Mouse (Mus musculus) olfactory bulb, adult 2 months (tissue): ENCODE measurements at regions not wholly inside any gene's neighbourhood (a gene's known extent, or its start where the extent isn't known, plus 50 kb on each side); places are given as distances from the start of the nearest gene placed in this dataset.
A peak's percentile ranks its signal among the peaks of the same experiment; 100 is the strongest.
"Not testable (repeated sequence)": the region's sequence is repeated elsewhere in the genome, so short reads cannot be mapped to it uniquely, and the experiment has no call there.

Experiments used
- H3K27ac ChIP-seq: fragments of 200-500 bp; 2 replicates; pipeline ENCODE4 v1.5.1; 2012; ENCODE audit warnings: low read depth, low read length; ENCODE audit not compliant: insufficient read depth
- H3K4me1 ChIP-seq: fragments of 200-500 bp; 2 replicates; pipeline ENCODE4 v1.6.1; 2012; ENCODE audit warnings: low read length; ENCODE audit not compliant: control insufficient read depth, insufficient read depth
- H3K4me3 ChIP-seq: fragments of 200-500 bp; 2 replicates; pipeline ENCODE4 v1.5.1; 2012; ENCODE audit warnings: mild to moderate bottlenecking, low read depth, low read length, moderate library complexity; ENCODE audit not compliant: insufficient read depth
- CTCF ChIP-seq: fragments of 200-500 bp; IDR thresholded peaks from 2 replicates; pipeline ENCODE4 v1.5.1; 2012; ENCODE audit warnings: low read depth, mild to moderate bottlenecking, low read length, moderate library complexity; ENCODE audit not compliant: insufficient read depth
- POLR2A ChIP-seq: fragments of 200-500 bp; IDR thresholded peaks from 2 replicates; pipeline ENCODE4 v1.6.1; 2012; ENCODE audit warnings: mild to moderate bottlenecking, low read depth, low read length, moderate library complexity; ENCODE audit not compliant: insufficient read depth
- WGBS: fragments of 180-500 bp; shearing (Covaris S2); methylation state at CpG from one replicate; pipeline ENCODE4 v1.1.7; 2018; 5-methylcytosine and 5-hydroxymethylcytosine counted together

DNA sequence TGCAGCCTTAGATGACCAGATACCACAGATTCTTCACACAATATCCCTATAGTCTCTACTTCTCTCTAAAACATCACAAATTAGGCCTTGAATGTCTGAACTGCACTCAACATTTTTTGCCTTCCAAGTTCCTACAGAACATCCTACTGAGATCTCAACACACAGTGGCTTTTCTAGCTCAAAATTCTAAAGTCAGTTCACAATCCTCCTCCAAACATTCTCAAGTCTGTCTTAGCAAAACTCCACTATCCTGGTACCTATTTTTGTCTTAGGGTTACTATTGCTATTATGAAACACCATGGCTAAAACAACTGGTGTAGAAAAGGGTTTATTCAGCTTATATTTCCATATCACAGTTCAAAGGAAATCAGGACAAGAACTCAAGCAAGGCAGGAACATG lies 290.4 kb upstream of the Ghitm start:
- TF ChIP-seq POLR2A: no peak
- H3K4me1 ChIP-seq: no peaks in the 10 kb centered on the region
- H3K4me3 ChIP-seq: no peak overlapping the region
- no peak overlapping the region for H3K27ac ChIP-seq

DNA sequence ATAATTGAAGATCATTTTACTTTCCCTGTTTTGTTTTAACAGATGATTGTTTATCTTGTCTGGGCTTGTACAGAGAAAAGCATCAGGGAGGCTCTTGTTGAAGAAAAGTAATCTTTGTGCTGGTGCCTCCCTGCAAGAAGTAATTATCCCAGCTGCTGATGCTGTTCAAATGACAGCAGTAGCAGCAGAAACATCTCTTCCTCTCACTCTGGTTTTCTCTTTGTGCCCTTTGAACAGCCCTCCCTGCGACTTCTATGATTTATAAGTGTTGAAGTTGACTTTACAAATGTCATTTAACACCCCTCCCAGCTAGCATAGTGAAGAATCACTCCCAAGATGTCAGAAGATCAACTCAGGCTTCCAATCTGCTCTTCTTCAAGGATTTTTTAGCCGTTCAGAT lies 286.5 kb upstream of the Ghitm start:
- 70% methylated on average over 2 of the region's 2 CpGs for WGBS
- TF ChIP-seq CTCF (no peak), POLR2A (no peak)
- no peak overlapping the region for H3K4me3 ChIP-seq

DNA sequence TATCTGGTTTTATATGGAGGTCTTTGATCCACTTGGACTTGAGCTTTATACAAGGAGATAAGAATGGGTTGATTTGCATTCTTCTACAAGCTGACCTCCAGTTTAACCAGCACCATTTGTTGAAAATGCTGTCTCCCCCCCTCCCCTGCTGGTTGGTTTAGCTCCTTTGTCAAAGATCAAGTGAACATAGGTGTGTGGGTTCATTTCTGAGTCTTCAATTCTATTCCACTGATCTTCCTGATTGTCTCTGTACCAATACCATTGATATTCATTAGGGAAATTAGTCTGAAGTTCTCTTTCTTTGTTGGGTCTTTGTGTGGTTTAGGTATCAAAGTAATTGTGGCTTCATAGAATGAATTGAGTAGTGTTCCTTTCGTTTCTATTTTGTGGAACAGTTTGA lies 277.5 kb upstream of the Ghitm start:
- not testable (repeated sequence) for H3K4me1 ChIP-seq, H3K4me3 ChIP-seq, H3K27ac ChIP-seq
- 37% methylated on average over 1 of the region's 1 CpGs for WGBS

More for the DNA sequence above, 286.5 kb upstream of the Ghitm start:
- Histone ChIP-seq H3K4me1 (no peaks in the 10 kb centered on the region), H3K27ac (no peak overlapping the region)

DNA sequence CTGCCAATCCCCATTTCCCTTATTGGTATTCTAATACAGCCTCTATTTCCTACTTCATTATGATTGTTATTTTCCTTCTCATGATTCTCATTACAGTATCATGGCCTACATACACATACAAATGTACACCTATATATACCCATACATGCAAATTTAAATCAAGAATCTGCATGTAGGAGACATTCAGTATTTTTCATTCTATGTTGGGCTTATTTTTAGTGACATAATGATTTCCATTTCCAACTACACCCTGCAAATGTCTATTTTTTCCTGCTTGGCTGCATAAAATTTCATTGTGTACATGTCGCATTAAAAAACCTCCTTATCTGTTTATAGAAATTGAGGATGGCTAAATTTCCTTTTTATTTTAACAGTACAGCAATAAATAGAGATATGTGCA lies 236.9 kb upstream of the Ghitm start:
- Histone ChIP-seq H3K4me1 (no peaks in the 10 kb centered on the region), H3K27ac (no peak overlapping the region), H3K4me3 (no peak overlapping the region)
- WGBS: 83% methylated on average over 1 of the region's 1 CpGs
- no peak for TF ChIP-seq CTCF
- TF ChIP-seq POLR2A: no peak

DNA sequence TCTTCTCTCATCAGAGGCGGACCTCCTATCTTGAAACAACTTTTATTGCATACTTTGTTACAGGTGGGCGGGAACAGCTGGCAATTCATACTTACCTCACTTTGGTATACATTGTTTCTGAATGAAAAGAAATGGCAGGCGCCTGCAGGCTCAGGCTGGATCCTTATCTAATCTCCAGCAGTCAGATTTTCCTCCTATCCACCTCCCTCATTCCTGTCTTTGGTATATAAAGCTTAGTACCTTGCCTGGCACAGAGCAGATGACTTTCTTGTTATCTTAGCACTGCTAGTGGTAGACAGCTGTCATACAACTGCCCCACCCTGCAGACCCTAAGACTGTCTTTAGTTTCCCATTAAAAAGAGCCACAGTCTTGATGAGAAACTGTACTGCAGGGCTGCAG lies 226.8 kb upstream of the Ghitm start:
- Histone ChIP-seq H3K4me3 (no peak overlapping the region), H3K4me1 (no peaks in the 10 kb centered on the region), H3K27ac (no peak overlapping the region)
- TF ChIP-seq CTCF: no peak
- TF ChIP-seq POLR2A: no peak
- 83% methylated on average over 3 of the region's 3 CpGs for WGBS

DNA sequence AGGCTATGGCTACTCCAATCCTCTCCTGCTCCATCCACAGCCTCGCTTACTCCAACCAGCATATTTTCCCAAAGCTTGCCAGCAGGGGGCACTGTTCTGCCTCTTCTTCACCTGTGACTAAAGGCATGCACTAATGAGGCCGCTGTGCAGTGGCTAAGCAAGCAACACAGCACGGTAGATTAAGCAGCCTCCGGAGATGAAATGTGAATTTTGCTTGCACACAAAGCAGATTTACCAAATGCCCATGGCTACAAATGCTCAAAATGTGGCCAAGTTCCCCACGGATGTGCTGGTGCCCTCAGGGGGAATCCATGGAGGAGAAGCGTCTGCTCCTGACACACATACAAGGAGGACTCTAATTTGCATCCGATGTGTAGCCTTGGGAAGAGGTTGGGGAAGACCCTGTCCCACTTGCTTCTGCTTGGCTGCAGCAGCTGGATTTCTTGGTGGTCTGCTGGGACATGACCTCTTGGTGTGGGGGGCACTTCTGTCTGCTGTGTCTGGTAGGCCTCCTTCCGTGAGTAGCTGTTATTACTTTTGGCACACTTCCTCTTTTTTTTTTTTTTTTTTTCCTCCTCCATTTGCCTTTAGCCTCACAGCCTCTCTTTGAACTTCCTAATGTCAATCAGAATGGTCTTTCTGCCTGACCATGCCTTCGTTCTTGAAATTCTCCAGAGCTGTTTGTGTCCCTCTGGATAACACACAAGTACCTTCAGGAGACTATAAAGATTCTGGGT lies 221.1 kb upstream of the Ghitm start:
- no peaks in the 10 kb centered on the region; the same call in 1 of the 2 replicates for H3K4me1 ChIP-seq
- no peak overlapping the region for H3K27ac ChIP-seq
- no peak overlapping the region for H3K4me3 ChIP-seq
- TF ChIP-seq CTCF: peak; percentile 47; the same call in 1 of the 2 replicates
- TF ChIP-seq POLR2A: no peak
- WGBS: 24% methylated on average over 9 of the region's 9 CpGs

DNA sequence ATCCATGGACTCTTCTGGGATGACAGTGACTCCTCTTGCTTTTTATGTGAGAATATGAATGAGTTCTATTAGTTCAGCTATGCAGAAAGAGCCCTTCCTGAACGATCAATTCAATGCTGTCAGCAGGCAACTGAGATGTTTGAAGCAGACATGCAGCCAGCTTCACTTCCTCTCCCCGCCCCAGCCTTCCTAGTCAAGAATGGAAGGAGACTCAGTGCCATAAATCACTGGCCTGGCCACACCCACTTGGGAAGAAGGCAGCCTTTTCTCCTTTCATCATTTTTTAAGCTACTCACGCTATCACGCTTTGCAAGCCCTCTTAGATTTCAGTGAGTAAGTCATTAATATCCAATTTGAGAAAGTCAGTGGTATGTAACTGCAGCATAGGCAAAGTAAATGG lies 188.3 kb upstream of the Ghitm start:
- WGBS: 81% methylated on average over 4 of the region's 4 CpGs
- Histone ChIP-seq H3K4me1 (no peaks in the 10 kb centered on the region), H3K4me3 (no peak overlapping the region), H3K27ac (no peak overlapping the region)
- TF ChIP-seq CTCF (no peak), POLR2A (no peak)

DNA sequence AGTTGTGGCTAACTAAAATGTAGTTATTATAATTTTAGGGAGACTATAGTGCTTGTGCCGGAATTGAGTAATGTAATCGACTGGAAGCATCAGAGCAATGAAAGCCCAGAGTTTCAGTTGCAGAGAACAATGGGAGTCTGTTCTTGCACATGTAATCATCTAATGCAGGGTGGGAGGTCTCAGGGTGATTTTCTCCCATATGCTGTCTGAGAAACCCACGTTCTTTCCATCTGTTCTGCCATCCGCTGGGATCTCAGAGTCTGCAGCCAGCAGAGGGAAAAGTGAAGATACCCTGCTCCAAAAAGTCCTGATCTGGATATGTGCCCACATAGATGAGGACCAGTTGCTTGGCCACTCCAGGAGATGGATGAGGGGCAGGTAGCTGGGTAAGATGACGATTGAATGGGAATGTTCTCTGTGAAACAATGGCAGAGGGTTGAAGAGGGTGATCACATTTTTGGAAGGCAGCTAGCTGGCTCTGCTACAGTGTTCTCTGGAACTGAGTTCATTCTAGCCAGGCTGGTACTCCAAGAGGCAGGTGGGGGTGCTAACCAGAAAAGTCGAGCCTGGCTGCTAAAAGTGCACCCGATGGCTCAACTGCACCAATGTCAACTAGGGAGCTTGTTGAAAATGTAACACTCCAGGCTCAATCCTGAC lies 180.3 kb upstream of the Ghitm start:
- no peak overlapping the region for H3K4me3 ChIP-seq
- 38% methylated on average over 7 of the region's 7 CpGs for WGBS
- H3K4me1 ChIP-seq: no peaks in the 10 kb centered on the region
- H3K27ac ChIP-seq: no peak overlapping the region
- TF ChIP-seq POLR2A: no peak
- no peak for TF ChIP-seq CTCF

DNA sequence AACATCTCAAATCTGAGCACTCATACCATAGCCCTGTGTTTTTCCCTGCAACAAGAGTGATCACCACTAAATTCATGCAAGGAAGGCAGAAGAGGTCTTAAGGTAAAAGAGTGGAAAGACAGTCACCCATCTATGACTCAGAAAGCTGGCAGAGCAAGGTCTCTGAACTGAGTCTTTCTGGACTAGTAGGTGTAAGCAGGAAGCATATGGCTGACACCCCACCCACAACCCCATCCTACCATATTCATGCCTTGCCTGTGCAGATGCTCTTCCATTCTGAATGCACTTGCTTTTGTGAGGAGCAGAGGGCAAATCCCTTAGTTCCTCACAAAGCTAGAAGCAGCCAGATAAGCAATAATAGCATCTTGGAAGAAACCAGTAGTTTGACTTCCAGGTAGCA lies 178.8 kb upstream of the Ghitm start:
- Histone ChIP-seq H3K4me3 (no peak overlapping the region), H3K27ac (no peak overlapping the region), H3K4me1 (no peaks in the 10 kb centered on the region)
- TF ChIP-seq POLR2A: no peak
- no peak for TF ChIP-seq CTCF

DNA sequence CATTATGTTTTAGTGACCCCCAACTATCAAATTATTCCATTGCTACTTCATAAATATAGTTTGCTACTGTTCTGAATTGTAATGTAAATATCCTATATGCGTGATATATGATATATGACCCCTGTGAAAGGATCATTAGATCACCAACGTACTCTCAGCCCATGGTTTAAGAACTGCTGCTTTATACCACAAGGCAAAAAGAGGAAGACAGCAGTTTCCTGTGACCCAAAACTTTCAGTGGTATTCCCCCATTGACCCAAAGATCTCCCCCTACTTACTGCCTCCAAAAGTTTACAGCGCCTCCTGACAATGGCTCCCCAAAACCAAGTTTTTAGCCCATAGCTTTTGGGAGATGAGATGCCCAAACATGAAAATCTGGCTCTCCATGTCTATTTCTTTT lies 177.8 kb upstream of the Ghitm start:
- H3K4me1 ChIP-seq: no peaks in the 10 kb centered on the region
- no peak for TF ChIP-seq POLR2A
- no peak overlapping the region for H3K4me3 ChIP-seq
- 97% methylated on average over 3 of the region's 3 CpGs for WGBS
- H3K27ac ChIP-seq: no peak overlapping the region
